Mouse (Mus musculus): ENCODE measurements at regions not wholly inside any gene's neighbourhood (a gene's known extent, or its start where the extent isn't known, plus 50 kb on each side); places are given as distances from the start of the nearest gene placed in this dataset.
"Not testable (repeated sequence)": the region's sequence is repeated elsewhere in the genome, so short reads cannot be mapped to it uniquely, and the experiment has no call there.

- peak; percentile 58 to 82 for DNase-seq (ENCODE audit: low spot score in 2 of 2)
Observed at GRCm38 (mm10) chr12:17852138-17852537, 161.5 kb downstream of the Hpcal1 start.

- DNase-seq (ENCODE audit: low spot score in 2 of 2) = not testable (repeated sequence)
Observed at GRCm38 (mm10) chr12:17872491-17872890, 181.8 kb downstream of the Hpcal1 start.

DNA sequence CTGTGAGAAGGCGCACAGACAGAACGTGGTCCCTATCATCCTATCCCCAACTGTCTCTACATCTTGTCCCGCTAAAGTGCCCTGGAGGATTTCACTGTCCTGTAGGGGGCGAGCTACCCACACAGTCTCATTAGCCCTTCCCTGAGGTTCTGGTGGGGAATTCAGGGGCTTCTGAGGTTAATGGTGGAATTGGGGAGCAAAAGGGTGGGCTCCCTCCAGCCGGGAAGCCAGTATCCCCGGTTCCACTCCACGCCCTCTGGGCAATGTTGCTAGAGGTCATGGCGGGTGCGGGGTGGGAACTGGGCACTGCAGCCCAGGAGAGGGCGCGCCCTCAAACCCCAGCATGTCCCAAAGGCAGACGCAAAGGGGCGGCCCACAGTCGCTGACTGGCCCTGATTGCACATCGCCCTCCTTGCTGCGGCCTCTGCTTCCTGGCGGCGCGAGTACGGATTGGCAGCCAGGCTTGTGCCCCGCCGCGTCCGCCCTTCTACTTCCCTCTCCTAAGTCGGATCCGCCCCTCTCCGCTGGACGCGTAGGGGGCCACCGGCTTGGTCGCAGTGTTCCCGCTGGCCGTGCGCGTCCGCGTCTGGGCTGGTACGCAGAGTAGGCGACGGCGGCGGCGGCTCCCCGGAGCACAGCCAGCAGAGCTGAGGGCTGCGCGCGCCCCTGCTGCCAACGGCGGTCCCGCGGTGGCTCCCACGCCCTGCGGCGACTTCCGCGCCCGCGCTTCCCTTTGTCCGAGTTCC, 190.9 kb downstream of the Hpcal1 start:
- peak; percentile 93 to 94 for DNase-seq (ENCODE audit: low spot score in 2 of 2)

DNA sequence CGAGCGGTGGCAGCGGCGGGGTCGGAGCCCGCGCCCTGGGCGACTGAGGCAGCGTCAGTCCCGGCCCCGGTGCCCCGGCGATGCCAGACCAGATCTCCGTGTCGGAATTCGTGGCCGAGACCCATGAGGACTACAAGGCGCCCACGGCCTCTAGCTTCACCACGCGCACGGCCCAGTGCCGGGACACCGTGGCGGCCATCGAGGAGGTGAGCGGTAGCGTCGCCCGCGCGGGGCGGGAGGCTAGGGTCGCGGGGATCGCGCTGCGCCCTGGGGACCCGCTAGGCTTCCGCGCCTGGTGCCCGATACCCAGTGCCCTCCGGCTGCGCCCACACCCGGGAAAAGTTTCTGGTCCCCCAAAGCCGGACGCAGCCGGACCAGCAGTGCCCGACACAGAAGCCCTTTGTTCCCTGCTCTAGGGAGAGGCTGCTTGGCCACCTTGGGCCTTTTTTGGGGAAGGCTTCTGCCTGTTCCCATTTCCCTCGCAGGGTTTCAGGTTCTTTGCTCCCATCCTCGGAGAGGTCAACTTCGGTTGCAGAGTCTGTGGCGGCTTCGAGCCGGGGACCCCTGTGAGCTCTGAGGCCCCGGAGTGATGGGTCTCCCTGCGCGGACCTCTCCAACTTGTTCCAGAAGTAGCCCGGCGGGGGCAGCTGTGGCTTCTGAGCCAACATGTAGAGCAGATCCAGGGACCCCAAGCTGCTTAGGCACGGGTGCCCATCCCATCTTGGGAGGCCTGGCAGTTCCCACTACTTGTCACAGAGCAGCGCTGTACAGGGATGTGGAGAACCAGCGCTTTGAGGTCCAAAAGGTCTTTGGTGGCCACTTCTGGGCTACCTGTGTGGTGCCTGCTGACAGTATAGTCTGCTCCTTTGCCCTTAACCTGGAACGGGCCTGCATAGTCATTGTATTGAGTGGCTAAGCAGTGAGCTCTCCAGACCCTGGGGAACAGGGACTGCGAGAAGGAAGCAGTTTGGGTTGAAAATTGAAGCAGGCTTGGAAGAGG, 191.8 kb downstream of the Hpcal1 start:
- DNase-seq (ENCODE audit: low spot score in 2 of 2) = peak; percentile 26 to 29

- not testable (repeated sequence) for DNase-seq (ENCODE audit: low spot score in 2 of 2)
Observed at GRCm38 (mm10) chr12:17891663-17892310, 201.1 kb downstream of the Hpcal1 start.

DNA sequence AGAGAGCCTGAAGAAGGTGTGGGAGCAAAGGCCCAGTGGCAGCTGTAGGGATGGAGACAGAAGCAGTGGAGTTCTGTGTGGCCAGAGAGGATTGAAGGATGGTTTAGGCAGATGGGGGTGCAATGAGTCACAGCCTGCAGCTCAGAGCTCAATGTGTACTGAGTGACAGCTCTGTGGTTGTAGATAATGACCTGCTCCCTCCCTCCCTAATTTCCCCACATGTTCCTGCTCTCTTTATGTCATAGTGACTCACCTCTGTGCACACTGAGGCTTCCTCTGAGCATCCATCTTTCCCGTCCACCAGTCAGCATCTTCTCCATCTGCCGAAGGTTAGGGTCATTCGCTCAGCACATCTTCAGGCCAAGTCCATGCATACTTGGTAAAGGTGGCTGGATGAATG, 222.4 kb downstream of the Hpcal1 start:
- not testable (repeated sequence) for DNase-seq (ENCODE audit: low spot score in 2 of 2)
